Comparison of ENCODE assay signal across 23 mouse cellular contexts in the genomic region with DNA sequence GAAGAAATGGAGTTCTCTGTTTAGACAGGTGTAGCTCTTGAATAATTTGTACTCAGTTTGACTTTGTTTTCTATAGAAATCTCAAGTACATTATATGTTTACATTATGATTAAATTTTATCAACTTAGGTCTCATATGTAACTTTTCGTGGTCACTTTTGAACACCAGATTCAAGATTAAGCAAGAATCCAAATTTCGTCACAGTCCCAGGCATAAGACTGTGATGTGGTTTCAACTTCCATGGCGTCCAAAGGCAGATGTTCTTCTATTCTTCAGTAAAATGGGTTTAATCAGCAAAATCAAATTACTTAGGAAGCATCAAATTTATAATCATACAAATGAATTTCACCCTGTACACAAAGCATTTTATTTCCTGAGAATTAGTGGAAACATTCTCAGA.
DNase-seq lines count a peak whose midpoint lies in the region; ATAC-seq lines count a peak whose summit lies in the region.
"Had no signal": no experiment of that assay in that cellular context is flagged by ENCODE, and none has a peak within 500 bp of the region (broad histone marks: within the 10 kb centered on the region; RNA-seq: fewer than 3 reads in every experiment).

No protein-coding gene starts in this region.

- DNase-seq in 416B (ENCODE audit: low read depth): peak; percentile 50
- no peak for DNase-seq in adrenal gland, postnatal 25 days
- no peak for DNase-seq in kidney, postnatal 14 days
- DNase-seq: adrenal gland, adult 2 months; adrenal gland, adult 8-10 months; adrenal gland, postnatal 10 days; adrenal gland, postnatal 14 days; adrenal gland, postnatal 36 days; B cell, adult 2 months; cerebellum, adult 11 months; cerebellum, adult 11-12 months; cerebellum, adult 18-20 months; cerebellum, adult 2 months had no signal

- H3K27ac ChIP-seq in heart, embryonic 11.5 days (ENCODE audit: low read depth, low read length): no peak overlapping the region
- no peak overlapping the region for H3K27ac ChIP-seq in kidney, embryonic 16.5 days (ENCODE audit: low read length)

- no peaks in the 10 kb centered on the region for H3K27me3 ChIP-seq in heart, embryonic 11.5 days (ENCODE audit: control insufficient read depth, insufficient read depth, low read length)
- H3K27me3 ChIP-seq in kidney, embryonic 16.5 days (ENCODE audit: insufficient read depth, low read length): no peaks in the 10 kb centered on the region
- H3K27me3 ChIP-seq: CH12.LX had no signal

- H3K4me3 ChIP-seq in heart, embryonic 11.5 days (ENCODE audit: low read depth, low read length): no peak overlapping the region
- no peak overlapping the region for H3K4me3 ChIP-seq in kidney, embryonic 16.5 days (ENCODE audit: low read length)

- 77% methylated on average over 3 of the region's 3 CpGs for WGBS in heart, embryonic 11.5 days (ENCODE audit: insufficient replicate concordance)
- WGBS in kidney, embryonic 16.5 days: 90% methylated on average over 3 of the region's 3 CpGs

- no peak overlapping the region for H3K9ac ChIP-seq in heart, embryonic 11.5 days (ENCODE audit: low read depth, low read length)
- H3K9ac ChIP-seq in kidney, embryonic 16.5 days (replicated peaks; ENCODE audit: low read length): no peak overlapping the region

- ATAC-seq in granulocyte monocyte progenitor cell, adult 5-6 weeks (replicated peaks; ENCODE audit: poor library complexity, severe bottlenecking): peak; percentile 79
- peak; percentile 57; the same call in 1 of the 2 replicates for ATAC-seq in megakaryocyte, adult 5-6 weeks (ENCODE audit: poor library complexity, severe bottlenecking)
- peak; percentile 65 for ATAC-seq in megakaryocyte progenitor cell, adult 5-6 weeks (replicated peaks; ENCODE audit: poor library complexity)
- no peak for ATAC-seq in heart, embryonic 11.5 days (replicated peaks; ENCODE audit: insufficient number of reproducible peaks, low FRiP score, low TSS enrichment)
- ATAC-seq in kidney, embryonic 16.5 days (ENCODE audit: low FRiP score, low TSS enrichment): no peak
- ATAC-seq: activated CD4-positive, CD25-positive, alpha-beta regulatory T cell, adult 4 months; CD4-positive, CD25-positive, alpha-beta regulatory T cell, adult 4 months; Patski had no signal

- peaks cover 2% of the 10 kb centered on the region; the same call in 1 of the 2 replicates for H3K4me1 ChIP-seq in heart, embryonic 11.5 days (ENCODE audit: control insufficient read depth, insufficient read depth, low read length)
- H3K4me1 ChIP-seq in kidney, embryonic 16.5 days (ENCODE audit: insufficient read depth, low read length): peaks cover 10% of the 10 kb centered on the region

- H3K36me3 ChIP-seq in heart, embryonic 11.5 days (ENCODE audit: control insufficient read depth, insufficient read depth, low read length): no peaks in the 10 kb centered on the region
- no peaks in the 10 kb centered on the region for H3K36me3 ChIP-seq in kidney, embryonic 16.5 days (ENCODE audit: insufficient read depth, low read length)
- H3K36me3 ChIP-seq: G1E had no signal

- H3K4me2 ChIP-seq in heart, embryonic 11.5 days: no peak overlapping the region
- no peak overlapping the region for H3K4me2 ChIP-seq in kidney, embryonic 16.5 days (replicated peaks; ENCODE audit: low read depth, low read length)

- no peaks in the 10 kb centered on the region for H3K9me3 ChIP-seq in heart, embryonic 11.5 days (replicated peaks; ENCODE audit: control insufficient read depth, low read length)
- H3K9me3 ChIP-seq in kidney, embryonic 16.5 days (ENCODE audit: low read length): no peaks in the 10 kb centered on the region
- H3K9me3 ChIP-seq: G1E had no signal

Comparison
In these comparisons a context has a peak if more than half of its experiments do, and no peak if none do; other contexts are left out.
1. ATAC-seq: peak in granulocyte monocyte progenitor cell, adult 5-6 weeks (single experiment), megakaryocyte, adult 5-6 weeks (single experiment) and megakaryocyte progenitor cell, adult 5-6 weeks (single experiment); none in heart, embryonic 11.5 days (single experiment) and kidney, embryonic 16.5 days (single experiment).